In genomic region chr4:148871751-148872334, GRCm38 (mm10) we compare ENCODE assay signal across 9 mouse cellular contexts.
DNase-seq lines count a peak whose midpoint lies in the region; ATAC-seq and TF ChIP-seq lines count a peak whose summit lies in the region.
"Had no signal": no experiment of that assay in that cellular context is flagged by ENCODE, and none has a peak within 500 bp of the region (broad histone marks: within the 10 kb centered on the region; RNA-seq: fewer than 3 reads in every experiment).

No protein-coding gene starts in this region.

- H3K4me2 ChIP-seq in embryonic facial prominence, embryonic 14.5 days (ENCODE audit: low read depth, low read length) = peak overlapping the region; percentile 27
- H3K4me2 ChIP-seq in heart, postnatal 0 days (ENCODE audit: low read depth, low read length) = 0 out of 2 replicates have a peak overlapping the region, but pooled peaks have one; percentile 0
- H3K4me2 ChIP-seq: liver, embryonic 13.5 days had no signal

- H3K4me3 ChIP-seq in embryonic facial prominence, embryonic 14.5 days (ENCODE audit: low read depth, low read length) = no peak overlapping the region
- H3K4me3 ChIP-seq in heart, postnatal 0 days (ENCODE audit: low read depth, low read length) = no peak overlapping the region
- H3K4me3 ChIP-seq: liver, embryonic 13.5 days had no signal

- no peak overlapping the region for H3K27ac ChIP-seq in embryonic facial prominence, embryonic 14.5 days (replicated peaks; ENCODE audit: low read depth, low read length)
- H3K27ac ChIP-seq in heart, postnatal 0 days (ENCODE audit: low read depth) = peak overlapping the region; percentile 81; the same call in 1 of the 2 replicates
- H3K27ac ChIP-seq: liver, embryonic 13.5 days had no signal

- H3K27me3 ChIP-seq in embryonic facial prominence, embryonic 14.5 days (replicated peaks; ENCODE audit: control insufficient read depth, insufficient read depth, low read length) = peaks cover 65% of the 10 kb centered on the region
- no peaks in the 10 kb centered on the region for H3K27me3 ChIP-seq in heart, postnatal 0 days (ENCODE audit: control insufficient read depth, insufficient read depth, low read length)

- 19% methylated on average over 9 of the region's 10 CpGs for WGBS in embryonic facial prominence, embryonic 14.5 days
- 22% methylated on average over 10 of the region's 10 CpGs for WGBS in heart, postnatal 0 days

- peak; percentile 79 for DNase-seq in Muller cell, postnatal 12 days (ENCODE audit: inconsistent ontology term)
- DNase-seq in adrenal gland, postnatal 25 days = peak; percentile 82
- peak; percentile 96 for DNase-seq in embryonic facial prominence, embryonic 14.5 days (ENCODE audit: low spot score)
- peak; percentile 66 for DNase-seq in heart, postnatal 0 days (ENCODE audit: low spot score)
- DNase-seq in layer of hippocampus, postnatal 14 days (ENCODE audit: low spot score in 2 of 2) = peak; percentile 28 to 58
- peak; percentile 36 for DNase-seq in ovary, postnatal 14 days (ENCODE audit: low spot score)
- DNase-seq in spleen, postnatal 4 days (ENCODE audit: low spot score in 2 of 2) = no peak
- DNase-seq in left cerebral cortex, postnatal 36 days (ENCODE audit: low spot score in 2 of 2) = no peak
- DNase-seq: liver, embryonic 13.5 days had no signal

- H3K9ac ChIP-seq in embryonic facial prominence, embryonic 14.5 days (ENCODE audit: low read depth, low read length) = no peak overlapping the region
- no peak overlapping the region for H3K9ac ChIP-seq in heart, postnatal 0 days (replicated peaks; ENCODE audit: low read depth, low read length)
- H3K9ac ChIP-seq: liver, embryonic 13.5 days had no signal

- H3K9me3 ChIP-seq in embryonic facial prominence, embryonic 14.5 days (ENCODE audit: control insufficient read depth, low read length) = no peaks in the 10 kb centered on the region
- no peaks in the 10 kb centered on the region for H3K9me3 ChIP-seq in heart, postnatal 0 days (replicated peaks; ENCODE audit: control insufficient read depth, low read length)
- H3K9me3 ChIP-seq: liver, embryonic 13.5 days had no signal

- peaks cover 22% of the 10 kb centered on the region for H3K4me1 ChIP-seq in embryonic facial prominence, embryonic 14.5 days (ENCODE audit: control insufficient read depth, insufficient read depth, low read length)
- H3K4me1 ChIP-seq in heart, postnatal 0 days (ENCODE audit: control insufficient read depth, insufficient read depth) = peaks cover 86% of the 10 kb centered on the region
- H3K4me1 ChIP-seq: liver, embryonic 13.5 days had no signal

- intact Hi-C loops in left cerebral cortex, postnatal 36 days (cut with DNase I) = no loop called here

- no peak for TF ChIP-seq CTCF in heart, postnatal 0 days (IDR thresholded peaks at IDR 0.05; ENCODE audit: low read depth)

- ATAC-seq in embryonic facial prominence, embryonic 14.5 days (ENCODE audit: low read depth) = peak; percentile 73
- peak; percentile 57 for ATAC-seq in heart, postnatal 0 days (ENCODE audit: insufficient read depth, low read depth)

- H3K36me3 ChIP-seq in embryonic facial prominence, embryonic 14.5 days (ENCODE audit: control insufficient read depth, insufficient read depth, low read length) = no peaks in the 10 kb centered on the region
- H3K36me3 ChIP-seq in heart, postnatal 0 days (replicated peaks; ENCODE audit: control insufficient read depth, insufficient read depth, low read length) = no peaks in the 10 kb centered on the region
- H3K36me3 ChIP-seq: liver, embryonic 13.5 days had no signal

- TF ChIP-seq EP300 in heart, postnatal 0 days (IDR thresholded peaks at IDR 0.05; ENCODE audit: low read depth) = peak; percentile 57; the same call in 1 of the 2 replicates

Comparison
In these comparisons a context has a peak if more than half of its experiments do, and no peak if none do; other contexts are left out.
1. DNase-seq: peak in Muller cell, postnatal 12 days (single experiment), adrenal gland, postnatal 25 days (single experiment), embryonic facial prominence, embryonic 14.5 days (single experiment), heart, postnatal 0 days (single experiment), layer of hippocampus, postnatal 14 days (2 of 2) and ovary, postnatal 14 days (single experiment); none in spleen, postnatal 4 days (0 of 2) and left cerebral cortex, postnatal 36 days (0 of 2).